Mouse (Mus musculus): ENCODE results near the gene Kcnf1.

GRCm38 (mm10) chr12:17131563-17131962, 45.1 kb downstream of the Kcnf1 start:
- TF ChIP-seq MAFK (IDR thresholded peaks at IDR 0.05; ENCODE audit: insufficient read depth, low read depth, low read length) (no peak), CHD2 (IDR thresholded peaks at IDR 0.05; ENCODE audit: low read depth, low read length) (no peak), ZC3H11A (IDR thresholded peaks at IDR 0.05; ENCODE audit: borderline replicate concordance, low read depth, low read length) (no peak)

Measured in ES-E14 (cell line).